In genomic region chr11:96940578-96941465, GRCm38 (mm10) we compare ENCODE assay signal across 16 mouse cellular contexts. TPM values are rescaled to one million over a fixed set of nuclear protein-coding genes. Genes with fewer than 3 reads are reported as not detected.
DNase-seq lines count a peak whose midpoint lies in the region; ATAC-seq lines count a peak whose summit lies in the region.
"Had no signal": no experiment of that assay in that cellular context is flagged by ENCODE, and none has a peak within 500 bp of the region (broad histone marks: within the 10 kb centered on the region; RNA-seq: fewer than 3 reads in every experiment).

No protein-coding gene starts in this region.

- H3K27me3 ChIP-seq in midbrain, embryonic 10.5 days (ENCODE audit: low read depth, poor library complexity, severe bottlenecking) = peaks cover 24% of the 10 kb centered on the region
- no peaks in the 10 kb centered on the region; the same call in 1 of the 2 replicates for H3K27me3 ChIP-seq in midbrain, embryonic 16.5 days (ENCODE audit: control insufficient read depth, insufficient read depth, low read depth, low read length)
- H3K27me3 ChIP-seq in liver, embryonic 11.5 days (replicated peaks; ENCODE audit: control insufficient read depth, insufficient read depth, low read length) = no peaks in the 10 kb centered on the region
- H3K27me3 ChIP-seq: CH12.LX; embryonic facial prominence, embryonic 15.5 days; lung, embryonic 15.5 days had no signal

- ATAC-seq in midbrain, embryonic 16.5 days = no peak
- ATAC-seq in liver, embryonic 11.5 days (replicated peaks; ENCODE audit: low FRiP score) = peak; percentile 27
- no peak for ATAC-seq in inflammation-experienced regulatory T-cells, adult 6 months
- ATAC-seq: midbrain, embryonic 13.5 days had no signal

- H3K4me1 ChIP-seq in midbrain, embryonic 10.5 days = peaks cover 23% of the 10 kb centered on the region
- H3K4me1 ChIP-seq in midbrain, embryonic 16.5 days (ENCODE audit: control insufficient read depth, insufficient read depth, low read length) = peaks cover 16% of the 10 kb centered on the region
- peaks cover 36% of the 10 kb centered on the region for H3K4me1 ChIP-seq in liver, embryonic 11.5 days (replicated peaks; ENCODE audit: control insufficient read depth, insufficient read depth, low read length)

- 82% methylated on average over 16 of the region's 16 CpGs for WGBS in midbrain, embryonic 10.5 days
- 72% methylated on average over 16 of the region's 16 CpGs for WGBS in midbrain, embryonic 16.5 days
- 62% methylated on average over 16 of the region's 16 CpGs for WGBS in liver, embryonic 11.5 days

- H3K4me3 ChIP-seq in midbrain, embryonic 10.5 days = 0 out of 2 replicates have a peak overlapping the region, but pooled peaks have one; percentile 20
- H3K4me3 ChIP-seq in midbrain, embryonic 16.5 days (ENCODE audit: low read depth, low read length) = no peak overlapping the region
- H3K4me3 ChIP-seq in liver, embryonic 11.5 days (ENCODE audit: low read depth, low read length) = peak overlapping the region; percentile 71
- H3K4me3 ChIP-seq: embryonic facial prominence, embryonic 15.5 days; hindbrain, embryonic 13.5 days; lung, embryonic 15.5 days; midbrain, embryonic 13.5 days had no signal

- no peak for DNase-seq in midbrain, embryonic 10.5 days (ENCODE audit: low spot score)
- DNase-seq in c-Kit-positive CD71-positive TER-119-positive erythroid progenitor cells, embryonic 14.5 days (ENCODE audit: low spot score) = peak; percentile 81
- DNase-seq in liver, embryonic 11.5 days (ENCODE audit: low spot score) = no peak
- peak; percentile 29 to 61 for DNase-seq in spleen, postnatal 36 days (ENCODE audit: low spot score in 2 of 2)
- DNase-seq in lung, postnatal 4 days = no peak
- DNase-seq: adrenal gland, adult 8-10 months; cerebellum, postnatal 36 days; kidney, adult 11 months; kidney, postnatal 4 days had no signal

- H3K27ac ChIP-seq in midbrain, embryonic 10.5 days (replicated peaks) = 0 out of 2 replicates have a peak overlapping the region, but pooled peaks have one; percentile 2
- no peak overlapping the region for H3K27ac ChIP-seq in midbrain, embryonic 16.5 days (ENCODE audit: low read length)
- peak overlapping the region; percentile 95 for H3K27ac ChIP-seq in liver, embryonic 11.5 days (ENCODE audit: low read depth, low read length)
- H3K27ac ChIP-seq: embryonic facial prominence, embryonic 15.5 days; hindbrain, embryonic 13.5 days; lung, embryonic 15.5 days; midbrain, embryonic 13.5 days had no signal

- no peaks in the 10 kb centered on the region for H3K36me3 ChIP-seq in midbrain, embryonic 10.5 days
- H3K36me3 ChIP-seq in midbrain, embryonic 16.5 days (ENCODE audit: control insufficient read depth, insufficient read depth, low read length) = no peaks in the 10 kb centered on the region
- peaks cover 15% of the 10 kb centered on the region for H3K36me3 ChIP-seq in liver, embryonic 11.5 days (ENCODE audit: control insufficient read depth, insufficient read depth, low read length)
- H3K36me3 ChIP-seq: embryonic facial prominence, embryonic 15.5 days; hindbrain, embryonic 13.5 days; lung, embryonic 15.5 days; midbrain, embryonic 13.5 days had no signal

- no peak overlapping the region for H3K9ac ChIP-seq in midbrain, embryonic 16.5 days (ENCODE audit: low read depth, low read length)
- peak overlapping the region; percentile 49 for H3K9ac ChIP-seq in liver, embryonic 11.5 days (ENCODE audit: low read depth, low read length)
- H3K9ac ChIP-seq: embryonic facial prominence, embryonic 15.5 days; hindbrain, embryonic 13.5 days; lung, embryonic 15.5 days; midbrain, embryonic 13.5 days had no signal

- H3K4me2 ChIP-seq in midbrain, embryonic 16.5 days (ENCODE audit: low read length) = no peak overlapping the region
- H3K4me2 ChIP-seq in liver, embryonic 11.5 days = peak overlapping the region; percentile 80
- H3K4me2 ChIP-seq: embryonic facial prominence, embryonic 15.5 days; hindbrain, embryonic 13.5 days; lung, embryonic 15.5 days; midbrain, embryonic 13.5 days had no signal

- no peaks in the 10 kb centered on the region for H3K9me3 ChIP-seq in midbrain, embryonic 10.5 days (replicated peaks)
- H3K9me3 ChIP-seq in midbrain, embryonic 16.5 days (replicated peaks; ENCODE audit: control insufficient read depth, low read length, poor library complexity, severe bottlenecking) = no peaks in the 10 kb centered on the region
- no peaks in the 10 kb centered on the region for H3K9me3 ChIP-seq in liver, embryonic 11.5 days (ENCODE audit: control insufficient read depth, low read length)
- H3K9me3 ChIP-seq: embryonic facial prominence, embryonic 15.5 days; hindbrain, embryonic 13.5 days; lung, embryonic 15.5 days; midbrain, embryonic 13.5 days had no signal

RNA-seq across cellular contexts. Expression of gene Pnpo, which starts 3.0 kb away (rescaled TPM):
- polyA plus RNA-seq in midbrain, embryonic 10.5 days (2016; fragmentation: Nextera tagmentation; extraction: Ambion mirVana) = 28.2 and 32.1 TPM in 2 replicates
- 32.2 and 32.5 TPM in 2 replicates for polyA plus RNA-seq in midbrain, embryonic 16.5 days (2015; fragmentation: Nextera tagmentation; extraction: Ambion mirVana)
- polyA plus RNA-seq in liver, embryonic 11.5 days (2014; fragmentation: Nextera tagmentation; extraction: Ambion mirVana) = 206 and 226 TPM in 2 replicates
- 10 to 100 TPM; 19.0 to 35.1 (median 30.7) TPM for polyA plus RNA-seq in inflammation-experienced regulatory T-cells, adult 6 months (2017; shearing (Covaris generic))

RNA-seq across cellular contexts. Expression of gene Prr15l, which starts 12.9 kb away (rescaled TPM):
- 0.04 and 0.05 TPM in 2 replicates for polyA plus RNA-seq in midbrain, embryonic 10.5 days (2016; fragmentation: Nextera tagmentation; extraction: Ambion mirVana)
- 0.24 and 0.51 TPM in 2 replicates for polyA plus RNA-seq in midbrain, embryonic 16.5 days (2015; fragmentation: Nextera tagmentation; extraction: Ambion mirVana)
- 1.8 and 2.2 TPM in 2 replicates for polyA plus RNA-seq in liver, embryonic 11.5 days (2014; fragmentation: Nextera tagmentation; extraction: Ambion mirVana)
- polyA plus RNA-seq in inflammation-experienced regulatory T-cells, adult 6 months (2017; shearing (Covaris generic)) = under 1 TPM; 0.21 to 0.62 (median 0.40) TPM
- polyA plus RNA-seq: midbrain, embryonic 13.5 days had no signal

RNA-seq across cellular contexts. Expression of gene Cdk5rap3, which starts 24.5 kb away (rescaled TPM):
- 116 and 120 TPM in 2 replicates for polyA plus RNA-seq in midbrain, embryonic 10.5 days (2016; fragmentation: Nextera tagmentation; extraction: Ambion mirVana)
- 80.6 and 85.7 TPM in 2 replicates for polyA plus RNA-seq in midbrain, embryonic 16.5 days (2015; fragmentation: Nextera tagmentation; extraction: Ambion mirVana)
- polyA plus RNA-seq in liver, embryonic 11.5 days (2014; fragmentation: Nextera tagmentation; extraction: Ambion mirVana) = 69.6 and 71.3 TPM in 2 replicates
- polyA plus RNA-seq in inflammation-experienced regulatory T-cells, adult 6 months (2017; shearing (Covaris generic)) = 100 to 1,000 TPM in 1 of 3 experiments, 10 to 100 TPM in 2; 93.2 to 124 (median 96.9) TPM

RNA-seq across cellular contexts. Expression of gene Sp2, which starts 41.9 kb away (rescaled TPM):
- polyA plus RNA-seq in midbrain, embryonic 10.5 days (2016; fragmentation: Nextera tagmentation; extraction: Ambion mirVana) = 30.5 and 35.5 TPM in 2 replicates
- polyA plus RNA-seq in midbrain, embryonic 16.5 days (2015; fragmentation: Nextera tagmentation; extraction: Ambion mirVana) = 15.4 and 16.8 TPM in 2 replicates
- polyA plus RNA-seq in liver, embryonic 11.5 days (2014; fragmentation: Nextera tagmentation; extraction: Ambion mirVana) = 18.3 and 18.9 TPM in 2 replicates
- polyA plus RNA-seq in inflammation-experienced regulatory T-cells, adult 6 months (2017; shearing (Covaris generic)) = 10 to 100 TPM; 20.4 to 24.7 (median 20.9) TPM

Comparison
In these comparisons a context has a peak if more than half of its experiments do, and no peak if none do; other contexts are left out.
1. DNase-seq: peak in c-Kit-positive CD71-positive TER-119-positive erythroid progenitor cells, embryonic 14.5 days (single experiment) and spleen, postnatal 36 days (2 of 2); none in midbrain, embryonic 10.5 days (single experiment), liver, embryonic 11.5 days (single experiment) and lung, postnatal 4 days (0 of 2).